Mouse (Mus musculus) neutrophil, adult 65 days (primary cell): ENCODE results near the gene Krtcap2. TPM values are rescaled to one million over a fixed set of nuclear protein-coding genes. Genes with fewer than 3 reads are reported as not detected.

Source experiments
- total RNA-seq: library from RNA; stranded (reverse); gene quantifications from 2 replicates; pipeline ENCODE4 v1.2.4, GENCODE M21; 2023

The Krtcap2 gene
- 29.1 and 52.6 TPM in 2 replicates for total RNA-seq

GRCm38 (mm10) chr3:89245688-89246171 lies at the start of gene Krtcap2:
Krtcap2 (plus strand) TSS chr3:89245966.

GRCm38 (mm10) chr3:89202253-89203141 lies 43.3 kb upstream of the Krtcap2 start, which contains the start of gene Gba:
Gba (plus strand) TSS chr3:89202928.

GRCm38 (mm10) chr3:89214681-89215411 lies 30.9 kb upstream of the Krtcap2 start, which contains the start of gene Thbs3:
Thbs3 (plus strand) TSS chr3:89215180.

GRCm38 (mm10) chr3:89226900-89227299 lies 18.9 kb upstream of the Krtcap2 start, which contains the start of gene Mtx1:
Mtx1 (minus strand) TSS chr3:89227088.

GRCm38 (mm10) chr3:89228836-89229235 lies 16.9 kb upstream of the Krtcap2 start, which contains the start of gene Muc1:
Muc1 (plus strand) TSS chr3:89229057.

GRCm38 (mm10) chr3:89246261-89247100 lies 715 bp downstream of the Krtcap2 start, which contains the start of gene Trim46:
Trim46 (minus strand) TSS chr3:89246309.

GRCm38 (mm10) chr3:89259076-89259475 lies 13.3 kb downstream of the Krtcap2 start, which contains the start of gene Dpm3:
Dpm3 (plus strand) TSS chr3:89259358.

GRCm38 (mm10) chr3:89270051-89270755 lies 24.4 kb downstream of the Krtcap2 start, which contains the start of gene Slc50a1:
Slc50a1 (minus strand) TSS chr3:89270570.

GRCm38 (mm10) chr3:89280606-89281511 lies 35.1 kb downstream of the Krtcap2 start, which contains the start of gene Efna1:
Efna1 (minus strand) TSS chr3:89281142.

Other genes starting within 250 kb of the Krtcap2 start
- gene Rusc1, start 152.7 kb upstream of the Krtcap2 start, total RNA-seq: 17.2 and 19.6 TPM in 2 replicates
- not detected in 2 replicates for gene Gm43738, start 144.9 kb upstream of the Krtcap2 start, total RNA-seq
- gene Fdps, start 144.0 kb upstream of the Krtcap2 start, total RNA-seq: 19.3 and 28.2 TPM in 2 replicates
- gene Pklr, start 109.8 kb upstream of the Krtcap2 start, total RNA-seq: 0.32 and 1.0 TPM in 2 replicates
- gene Hcn3, start 85.8 kb upstream of the Krtcap2 start, total RNA-seq: not detected in 2 replicates
- gene Clk2, start 81.2 kb upstream of the Krtcap2 start, total RNA-seq: 52.6 and 57.6 TPM in 2 replicates
- 34.0 and 35.9 TPM in 2 replicates for gene Scamp3, start 68.5 kb upstream of the Krtcap2 start, total RNA-seq
- gene Fam189b, start 62.8 kb upstream of the Krtcap2 start, total RNA-seq: 5.8 and 6.9 TPM in 2 replicates
- gene Gba, start 43.0 kb upstream of the Krtcap2 start, total RNA-seq: 78.7 and 83.6 TPM in 2 replicates
- 1.1 and 1.2 TPM in 2 replicates for gene Thbs3, start 30.8 kb upstream of the Krtcap2 start, total RNA-seq
- 50.5 and 53.4 TPM in 2 replicates for gene Mtx1, start 18.9 kb upstream of the Krtcap2 start, total RNA-seq
- not detected in 2 replicates for gene Muc1, start 16.9 kb upstream of the Krtcap2 start, total RNA-seq
- gene Trim46, start 343 bp downstream of the Krtcap2 start, total RNA-seq: 0.41 and 0.88 TPM in 2 replicates
- gene Dpm3, start 13.4 kb downstream of the Krtcap2 start, total RNA-seq: 32.9 and 36.0 TPM in 2 replicates
- 16.1 and 18.9 TPM in 2 replicates for gene Slc50a1, start 24.6 kb downstream of the Krtcap2 start, total RNA-seq
- gene Efna1, start 35.2 kb downstream of the Krtcap2 start, total RNA-seq: not detected in 2 replicates
- gene Efna3, start 77.0 kb downstream of the Krtcap2 start, total RNA-seq: not detected in 2 replicates
- not detected in 2 replicates for gene Efna4, start 92.1 kb downstream of the Krtcap2 start, total RNA-seq
- 100 and 106 TPM in 2 replicates for gene Adam15, start 104.0 kb downstream of the Krtcap2 start, total RNA-seq
- not detected in 2 replicates for gene Dcst2, start 116.0 kb downstream of the Krtcap2 start, total RNA-seq
- not detected in 2 replicates for gene Dcst1, start 119.3 kb downstream of the Krtcap2 start, total RNA-seq
- 127 and 136 TPM in 2 replicates for gene Zbtb7b, start 148.8 kb downstream of the Krtcap2 start, total RNA-seq
- gene Lenep, start 156.8 kb downstream of the Krtcap2 start, total RNA-seq: not detected in 2 replicates
- gene Flad1, start 165.9 kb downstream of the Krtcap2 start, total RNA-seq: 10.6 and 12.5 TPM in 2 replicates
- gene Cks1b, start 172.4 kb downstream of the Krtcap2 start, total RNA-seq: 34.9 and 36.5 TPM in 2 replicates
- 111 and 115 TPM in 2 replicates for gene Shc1, start 172.5 kb downstream of the Krtcap2 start, total RNA-seq
- 38.4 and 48.7 TPM in 2 replicates for gene Pygo2, start 184.2 kb downstream of the Krtcap2 start, total RNA-seq
- 159 and 187 TPM in 2 replicates for gene Pbxip1, start 190.7 kb downstream of the Krtcap2 start, total RNA-seq
- 4.6 and 10.3 TPM in 2 replicates for gene Pmvk, start 208.6 kb downstream of the Krtcap2 start, total RNA-seq